Mouse (Mus musculus): ENCODE data around the gene Nipbl. TPM values are rescaled to one million over a fixed set of nuclear protein-coding genes. Genes with fewer than 3 reads are reported as not detected.
A peak's percentile ranks its signal among the peaks of the same experiment; 100 is the strongest.

Nipbl gene
- polyA plus RNA-seq, 1 experiment from 2014 or later: 5.7 TPM

GRCm38 (mm10) chr15:8445951-8446419, 1.7 kb upstream of the Nipbl start:
- ATAC-seq (peak; percentile 7), DNase-seq (peak; percentile 64)
- peak overlapping the region; percentile 99 for H3K9ac ChIP-seq (replicated peaks)
- H3K4me1 ChIP-seq (ENCODE audit: insufficient read depth): peaks cover 8% of the 10 kb centered on the region
- WGBS (ENCODE audit: insufficient replicate concordance): 0% methylated on average over 19 of the region's 19 CpGs
- TF ChIP-seq EP300 (IDR thresholded peaks at IDR 0.05; ENCODE audit: low read depth): no peak
- peak overlapping the region; percentile 100 for H3K27ac ChIP-seq (ENCODE audit: low read depth)
- no peaks in the 10 kb centered on the region for H3K27me3 ChIP-seq (ENCODE audit: insufficient read depth, low read length)
- no peaks in the 10 kb centered on the region for H3K9me3 ChIP-seq (ENCODE audit: low read length)
- peak overlapping the region; percentile 90 for H3K4me2 ChIP-seq (ENCODE audit: low read depth, low read length)
- H3K36me3 ChIP-seq (replicated peaks; ENCODE audit: insufficient read depth, low read length): no peaks in the 10 kb centered on the region
- H3K4me3 ChIP-seq (ENCODE audit: low read depth, low read length): peak overlapping the region; percentile 93

GRCm38 (mm10) chr15:8444890-8445597, 781 bp upstream of the Nipbl start:
- ATAC-seq (peak; percentile 67), DNase-seq (peak; percentile 91)
- H3K36me3 ChIP-seq (replicated peaks; ENCODE audit: insufficient read depth, low read length): no peaks in the 10 kb centered on the region
- peak overlapping the region; percentile 93 for H3K4me3 ChIP-seq (ENCODE audit: low read depth, low read length)
- no peaks in the 10 kb centered on the region for H3K9me3 ChIP-seq (ENCODE audit: low read length)
- H3K4me1 ChIP-seq (ENCODE audit: insufficient read depth): peaks cover 8% of the 10 kb centered on the region
- H3K27ac ChIP-seq (ENCODE audit: low read depth): peak overlapping the region; percentile 100
- H3K27me3 ChIP-seq (ENCODE audit: insufficient read depth, low read length): no peaks in the 10 kb centered on the region
- peak overlapping the region; percentile 99 for H3K9ac ChIP-seq (replicated peaks)
- peak; percentile 23; the same call in 1 of the 2 replicates for TF ChIP-seq EP300 (IDR thresholded peaks at IDR 0.05; ENCODE audit: low read depth)
- peak; percentile 85 for TF ChIP-seq CTCF (IDR thresholded peaks at IDR 0.05; ENCODE audit: low read depth)
- peak overlapping the region; percentile 90 for H3K4me2 ChIP-seq (ENCODE audit: low read depth, low read length)
- WGBS (ENCODE audit: insufficient replicate concordance): under 1% methylated on average over 55 of the region's 57 CpGs

DNA sequence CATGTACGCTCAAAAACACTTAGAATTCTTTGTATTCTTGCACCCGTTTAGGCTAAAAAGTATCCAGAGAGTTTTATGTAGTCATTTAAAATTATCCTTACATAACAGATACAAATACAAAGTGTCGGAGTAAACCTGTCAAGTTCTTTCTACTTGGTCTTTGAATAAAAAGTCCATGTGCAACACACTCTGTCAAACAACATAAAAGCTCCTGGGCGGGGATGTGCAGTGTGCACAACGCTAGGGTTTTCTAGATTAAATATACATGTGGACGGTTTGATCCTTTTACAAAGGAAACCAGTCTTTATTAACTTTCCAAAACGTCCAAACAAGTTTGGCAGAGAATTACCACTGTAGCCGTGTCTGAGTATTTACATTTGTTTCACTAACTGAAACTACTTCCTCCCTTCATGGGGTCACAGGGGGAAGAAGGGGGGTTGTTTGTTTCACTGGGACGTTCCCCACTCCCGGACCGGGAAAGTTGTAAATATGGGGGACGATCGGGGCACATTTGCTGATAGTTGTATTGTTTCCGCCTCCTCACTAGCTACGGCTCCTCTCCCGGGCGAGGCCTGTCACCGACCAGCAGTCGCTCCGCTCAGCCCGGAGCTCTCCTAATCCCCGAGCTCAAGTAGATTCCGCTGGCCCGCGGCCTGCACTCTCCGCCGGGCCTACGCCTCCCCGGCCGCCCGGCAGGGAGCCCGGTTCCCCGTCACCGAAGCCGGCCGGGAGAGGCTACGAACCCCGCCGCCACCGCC, 916 bp downstream of the Nipbl start:
- TF ChIP-seq EP300 (IDR thresholded peaks at IDR 0.05; ENCODE audit: low read depth): no peak
- TF ChIP-seq CTCF (IDR thresholded peaks at IDR 0.05; ENCODE audit: low read depth): no peak

GRCm38 (mm10) chr15:8442761-8443160, 1.5 kb downstream of the Nipbl start:
- ATAC-seq (no peak), DNase-seq (no peak)
- Histone ChIP-seq H3K36me3 (replicated peaks; ENCODE audit: insufficient read depth, low read length) (no peaks in the 10 kb centered on the region), H3K4me2 (ENCODE audit: low read depth, low read length) (peak overlapping the region; percentile 90), H3K27me3 (ENCODE audit: insufficient read depth, low read length) (no peaks in the 10 kb centered on the region), H3K27ac (ENCODE audit: low read depth) (peak overlapping the region; percentile 100), H3K4me1 (ENCODE audit: insufficient read depth) (peaks cover 8% of the 10 kb centered on the region), H3K9me3 (ENCODE audit: low read length) (no peaks in the 10 kb centered on the region), H3K4me3 (ENCODE audit: low read depth, low read length) (peak overlapping the region; percentile 93), H3K9ac (replicated peaks) (peak overlapping the region; percentile 99)
- TF ChIP-seq EP300 (IDR thresholded peaks at IDR 0.05; ENCODE audit: low read depth) (no peak), CTCF (IDR thresholded peaks at IDR 0.05; ENCODE audit: low read depth) (no peak)
- WGBS (ENCODE audit: insufficient replicate concordance): 2% methylated on average over 6 of the region's 6 CpGs

More for the DNA sequence above, 916 bp downstream of the Nipbl start:
- H3K27me3 ChIP-seq (ENCODE audit: insufficient read depth, low read length): no peaks in the 10 kb centered on the region
- peak overlapping the region; percentile 100 for H3K27ac ChIP-seq (ENCODE audit: low read depth)
- peak overlapping the region; percentile 93 for H3K4me3 ChIP-seq (ENCODE audit: low read depth, low read length)
- peaks cover 8% of the 10 kb centered on the region for H3K4me1 ChIP-seq (ENCODE audit: insufficient read depth)
- peak; percentile 77 for DNase-seq
- peak; percentile 50 for ATAC-seq
- peak overlapping the region; percentile 90 for H3K4me2 ChIP-seq (ENCODE audit: low read depth, low read length)
- peak overlapping the region; percentile 99 for H3K9ac ChIP-seq (replicated peaks)
- WGBS (ENCODE audit: insufficient replicate concordance): under 1% methylated on average over 37 of the region's 40 CpGs
- no peaks in the 10 kb centered on the region for H3K9me3 ChIP-seq (ENCODE audit: low read length)
- H3K36me3 ChIP-seq (replicated peaks; ENCODE audit: insufficient read depth, low read length): no peaks in the 10 kb centered on the region

DNA sequence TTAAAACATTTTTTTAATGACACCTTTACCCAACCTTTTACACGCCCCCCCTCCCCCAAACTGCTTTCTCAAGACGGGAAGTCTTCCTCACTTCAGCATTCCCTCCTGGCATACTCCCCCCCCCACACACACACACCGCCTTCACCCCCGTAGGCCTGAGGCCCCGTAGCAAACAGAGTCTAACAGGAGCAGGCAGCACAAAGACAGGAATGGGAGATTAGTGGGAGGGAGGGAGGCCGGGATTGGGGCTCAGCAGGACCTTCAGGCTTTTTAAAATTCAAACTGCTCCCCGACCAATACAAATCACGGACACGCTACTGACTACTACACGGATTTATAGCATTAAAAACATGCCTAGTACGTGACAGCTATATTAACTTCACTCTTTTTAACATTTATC, 2.1 kb downstream of the Nipbl start:
- peak overlapping the region; percentile 99 for H3K9ac ChIP-seq (replicated peaks)
- WGBS (ENCODE audit: insufficient replicate concordance): 3% methylated on average over 11 of the region's 11 CpGs

More for the DNA sequence above, 2.1 kb downstream of the Nipbl start:
- H3K27ac ChIP-seq (ENCODE audit: low read depth): peak overlapping the region; percentile 100
- no peaks in the 10 kb centered on the region for H3K36me3 ChIP-seq (replicated peaks; ENCODE audit: insufficient read depth, low read length)
- H3K4me1 ChIP-seq (ENCODE audit: insufficient read depth): peaks cover 4% of the 10 kb centered on the region; the same call in 1 of the 2 replicates
- DNase-seq (peak; percentile 26), ATAC-seq (no peak)
- H3K27me3 ChIP-seq (ENCODE audit: insufficient read depth, low read length): no peaks in the 10 kb centered on the region
- no peaks in the 10 kb centered on the region for H3K9me3 ChIP-seq (ENCODE audit: low read length)
- no peak for TF ChIP-seq CTCF (IDR thresholded peaks at IDR 0.05; ENCODE audit: low read depth)
- no peak for TF ChIP-seq EP300 (IDR thresholded peaks at IDR 0.05; ENCODE audit: low read depth)
- peak overlapping the region; percentile 90 for H3K4me2 ChIP-seq (ENCODE audit: low read depth, low read length)
- H3K4me3 ChIP-seq (ENCODE audit: low read depth, low read length): peak overlapping the region; percentile 93
